Mouse (Mus musculus): Measurements from ENCODE around the gene Tspyl3. TPM values are rescaled to one million over a fixed set of nuclear protein-coding genes. Genes with fewer than 3 reads are reported as not detected.

Gene Tspyl3
- total RNA-seq, 2 experiments from 2014 or later = 0.38 to 0.59 TPM

GRCm38 (mm10) chr2:153221620-153222019 lies 3.6 kb downstream of the Tspyl3 start:
- intact Hi-C loops (cut with DNase I) = no loop called here
- no peak for TF ChIP-seq CTCF (IDR thresholded peaks at IDR 0.05)
- no peak for DNase-seq
- no peak overlapping the region for H3K27ac ChIP-seq
- H3K4me3 ChIP-seq = no peak overlapping the region

DNA sequence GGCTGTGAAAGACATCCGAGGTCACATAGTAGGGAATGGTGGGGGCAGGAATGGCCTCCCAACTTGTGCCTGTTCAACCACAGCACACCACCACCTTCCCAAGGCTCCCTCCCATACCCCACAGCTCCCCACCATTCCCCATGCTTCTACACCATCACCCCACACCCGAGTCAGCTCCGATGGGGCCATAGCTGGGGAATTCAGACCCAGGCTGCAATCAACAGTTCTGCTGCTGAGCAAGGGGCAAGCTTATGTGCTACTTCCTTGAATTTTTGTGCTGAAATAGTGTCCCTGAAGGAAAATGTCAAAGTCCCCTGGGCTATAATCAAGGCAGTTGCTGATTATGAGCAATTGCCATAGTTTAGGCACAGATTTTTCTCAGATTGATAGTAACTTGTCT lies 6.7 kb downstream of the Tspyl3 start:
- Histone ChIP-seq H3K27ac (no peak overlapping the region), H3K4me3 (no peak overlapping the region)
- DNase-seq = no peak
- no peak for TF ChIP-seq CTCF (IDR thresholded peaks at IDR 0.05)
- intact Hi-C loops (cut with DNase I) = no loop called here

DNA sequence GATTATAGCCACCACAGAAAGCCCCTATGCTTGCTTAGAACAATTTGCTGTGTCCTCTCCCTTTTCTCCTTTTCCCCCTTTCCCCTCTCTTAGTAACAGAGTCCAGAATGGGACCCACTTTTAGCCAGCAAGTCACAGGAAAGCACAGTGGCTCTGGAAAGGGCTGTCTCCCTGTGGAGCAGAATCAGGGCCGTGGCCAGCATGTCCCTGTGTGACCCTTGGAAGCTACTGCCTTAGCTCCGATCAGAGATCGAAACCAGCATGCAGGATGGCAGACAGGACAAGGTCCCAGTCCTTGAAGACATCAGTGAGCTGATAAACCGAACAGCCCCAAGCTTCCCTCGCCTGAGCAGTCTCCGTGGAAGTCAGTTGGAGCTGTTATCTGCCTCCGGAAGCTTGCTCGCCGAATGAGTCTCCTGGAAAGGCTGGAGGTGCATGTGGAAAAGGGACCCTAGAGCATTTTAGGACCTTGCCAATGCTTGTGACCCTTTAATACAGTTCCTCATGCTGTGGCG lies 7.4 kb downstream of the Tspyl3 start:
- Histone ChIP-seq H3K27ac (no peak overlapping the region), H3K4me3 (no peak overlapping the region)
- DNase-seq = no peak
- intact Hi-C loops (cut with DNase I) = no loop called here
- TF ChIP-seq CTCF (IDR thresholded peaks at IDR 0.05) = no peak

DNA sequence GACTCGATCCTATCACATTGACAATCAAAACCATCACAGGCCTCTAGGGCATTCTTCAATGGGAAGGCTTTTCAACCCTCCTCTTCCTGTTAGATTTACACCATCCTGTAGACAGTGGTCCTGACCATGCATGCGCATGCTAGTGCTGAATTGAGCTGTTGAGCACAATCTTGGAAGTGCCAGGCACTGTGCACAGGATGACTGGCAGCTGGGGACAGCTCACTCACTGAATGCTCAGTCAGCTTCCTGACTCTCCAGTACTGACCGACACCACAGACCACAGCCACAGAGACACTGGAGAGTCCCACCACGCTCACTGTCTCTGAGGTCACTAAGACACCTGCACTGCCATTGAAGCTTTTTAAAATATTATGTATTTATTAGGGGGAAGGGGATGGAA lies 9.8 kb downstream of the Tspyl3 start:
- no peak for TF ChIP-seq CTCF (IDR thresholded peaks at IDR 0.05)
- H3K27ac ChIP-seq = no peak overlapping the region
- no peak overlapping the region for H3K4me3 ChIP-seq
- DNase-seq = no peak
- intact Hi-C loops (cut with DNase I) = no loop called here

- no peak for TF ChIP-seq CTCF (IDR thresholded peaks at IDR 0.05)
- Histone ChIP-seq H3K27ac (no peak overlapping the region), H3K4me3 (no peak overlapping the region)
- intact Hi-C loops (cut with DNase I) = no loop called here
- DNase-seq = no peak
These were observed 10.4 kb downstream of the Tspyl3 start for GRCm38 (mm10) chr2:153214771-153215259.

- intact Hi-C loops (cut with DNase I) = no loop called here
- no peak overlapping the region for H3K27ac ChIP-seq
- DNase-seq = no peak
- no peak overlapping the region for H3K4me3 ChIP-seq
- TF ChIP-seq CTCF (IDR thresholded peaks at IDR 0.05) = no peak
These were observed 11.9 kb downstream of the Tspyl3 start for GRCm38 (mm10) chr2:153213351-153213750.

GRCm38 (mm10) chr2:153211451-153211850 lies 13.8 kb downstream of the Tspyl3 start:
- TF ChIP-seq CTCF (IDR thresholded peaks at IDR 0.05) = no peak
- Histone ChIP-seq H3K4me3 (no peak overlapping the region), H3K27ac (no peak overlapping the region)
- DNase-seq = no peak
- intact Hi-C loops (cut with DNase I) = no loop called here

DNA sequence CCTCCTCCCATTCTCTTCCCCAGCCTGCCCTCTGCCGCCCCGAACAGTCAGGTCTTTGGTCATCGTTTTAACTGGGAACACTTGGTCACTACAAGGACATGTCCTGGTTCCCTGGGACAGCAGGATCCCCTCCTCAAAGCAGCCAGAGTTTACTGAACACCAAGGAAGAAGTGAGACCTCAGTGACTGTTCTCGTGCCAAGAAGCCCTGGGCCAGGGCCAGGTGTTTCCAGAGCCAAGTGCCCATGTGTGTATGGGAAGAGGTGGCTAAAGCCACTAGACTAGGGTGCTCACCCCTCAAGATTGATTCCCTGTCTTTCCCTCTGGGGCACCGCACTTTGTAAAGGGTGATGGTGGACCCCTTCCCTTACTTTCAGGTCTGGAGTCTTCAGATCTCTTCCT lies 16.0 kb downstream of the Tspyl3 start:
- Histone ChIP-seq H3K27ac (no peak overlapping the region), H3K4me3 (no peak overlapping the region)
- peak; percentile 37 for DNase-seq
- intact Hi-C loops (cut with DNase I) = no loop called here
- TF ChIP-seq CTCF (IDR thresholded peaks at IDR 0.05) = no peak

- H3K4me3 ChIP-seq = no peak overlapping the region
- DNase-seq = no peak
- no peak overlapping the region for H3K27ac ChIP-seq
- TF ChIP-seq CTCF (IDR thresholded peaks at IDR 0.05) = no peak
- intact Hi-C loops (cut with DNase I) = no loop called here
These were observed 17.1 kb downstream of the Tspyl3 start for GRCm38 (mm10) chr2:153208149-153208548.

- TF ChIP-seq CTCF (IDR thresholded peaks at IDR 0.05) = no peak
- DNase-seq = no peak
- Histone ChIP-seq H3K27ac (no peak overlapping the region), H3K4me3 (no peak overlapping the region)
- intact Hi-C loops (cut with DNase I) = no loop called here
These were observed 22.5 kb downstream of the Tspyl3 start for GRCm38 (mm10) chr2:153202766-153203165.

- intact Hi-C loops (cut with DNase I) = no loop called here
- no peak for DNase-seq
- no peak overlapping the region for H3K4me3 ChIP-seq
- H3K27ac ChIP-seq = no peak overlapping the region
- no peak for TF ChIP-seq CTCF (IDR thresholded peaks at IDR 0.05)
These were observed 26.1 kb downstream of the Tspyl3 start for GRCm38 (mm10) chr2:153199114-153199513.

- no peak overlapping the region for H3K27ac ChIP-seq
- intact Hi-C loops (cut with DNase I) = no loop called here
- no peak for DNase-seq
- H3K4me3 ChIP-seq = no peak overlapping the region
- no peak for TF ChIP-seq CTCF (IDR thresholded peaks at IDR 0.05)
These were observed 26.8 kb downstream of the Tspyl3 start for GRCm38 (mm10) chr2:153198485-153198884.

DNA sequence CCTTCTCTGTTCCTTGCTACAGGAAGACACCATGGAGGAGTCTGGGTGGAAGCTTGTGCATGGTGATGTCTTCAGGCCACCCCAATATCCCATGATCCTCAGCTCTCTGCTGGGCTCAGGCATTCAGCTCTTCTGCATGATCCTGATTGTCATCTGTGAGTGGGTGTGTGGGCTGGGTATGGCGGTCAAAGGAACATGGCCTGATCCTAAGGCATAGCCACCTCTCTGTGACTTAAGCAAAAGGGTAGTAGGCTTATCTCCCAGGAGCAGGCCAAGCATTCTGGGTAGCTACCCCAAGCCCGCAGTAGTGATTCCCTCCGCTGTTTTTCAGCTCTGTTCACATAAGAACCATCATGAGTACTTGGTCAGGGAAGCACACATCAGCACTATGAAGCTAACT lies 31.0 kb downstream of the Tspyl3 start:
- intact Hi-C loops (cut with DNase I) = no loop called here
- no peak for TF ChIP-seq CTCF (IDR thresholded peaks at IDR 0.05)
- Histone ChIP-seq H3K27ac (no peak overlapping the region), H3K4me3 (no peak overlapping the region)
- DNase-seq = no peak

DNA sequence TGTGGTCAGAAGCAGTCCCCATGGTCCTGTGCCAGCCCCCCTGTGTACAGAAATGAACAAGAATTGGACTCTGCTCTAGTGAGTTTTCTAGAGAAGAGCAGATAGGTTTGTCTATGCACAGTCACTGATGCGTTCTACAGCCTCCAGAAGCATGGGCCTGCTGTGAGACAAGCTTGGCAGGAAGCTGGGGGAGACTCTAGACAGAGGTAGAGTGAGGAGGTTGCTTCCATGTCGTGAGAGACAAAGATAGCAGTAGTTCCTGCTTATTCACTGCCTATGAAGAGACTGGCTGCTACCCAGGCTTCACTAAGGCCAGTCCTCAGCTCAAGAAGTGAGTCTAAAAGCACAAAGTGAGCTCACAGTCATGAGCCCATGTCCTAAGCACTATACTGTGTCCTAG lies 34.0 kb downstream of the Tspyl3 start:
- intact Hi-C loops (cut with DNase I) = no loop called here
- no peak for DNase-seq
- no peak for TF ChIP-seq CTCF (IDR thresholded peaks at IDR 0.05)
- H3K27ac ChIP-seq = no peak overlapping the region
- no peak overlapping the region for H3K4me3 ChIP-seq
